8 mouse cellular contexts compared by ENCODE assay signal in genomic region chr10:60080171-60080570, GRCm38 (mm10). TPM values are rescaled to one million over a fixed set of nuclear protein-coding genes. Genes with fewer than 3 reads are reported as not detected.
DNase-seq lines count a peak whose midpoint lies in the region; ATAC-seq and TF ChIP-seq lines count a peak whose summit lies in the region.

No protein-coding gene starts in this region.

- no peak for ATAC-seq in midbrain, embryonic 14.5 days (ENCODE audit: low FRiP score, low TSS enrichment)
- no peak for ATAC-seq in midbrain, postnatal 0 days (ENCODE audit: low FRiP score)
- peak; percentile 53 for ATAC-seq in liver, embryonic 12.5 days

- no peaks in the 10 kb centered on the region for H3K9me3 ChIP-seq in midbrain, embryonic 14.5 days (ENCODE audit: control insufficient read depth, low read length)
- H3K9me3 ChIP-seq in midbrain, postnatal 0 days (ENCODE audit: low read length): no peaks in the 10 kb centered on the region
- no peaks in the 10 kb centered on the region for H3K9me3 ChIP-seq in liver, embryonic 12.5 days (replicated peaks)

- whole genome bisulfite sequencing in midbrain, embryonic 14.5 days: 80% methylated on average over 3 of the region's 3 CpGs
- WGBS in midbrain, postnatal 0 days: 74% methylated on average over 3 of the region's 3 CpGs
- WGBS in heart, adult 2 months: 60% methylated on average over 3 of the region's 3 CpGs
- WGBS in liver, embryonic 12.5 days (ENCODE audit: insufficient replicate concordance): 34% methylated on average over 3 of the region's 3 CpGs

- no peak overlapping the region for H3K4me3 ChIP-seq in midbrain, embryonic 14.5 days (replicated peaks; ENCODE audit: low read depth, low read length)
- no peak overlapping the region for H3K4me3 ChIP-seq in midbrain, postnatal 0 days (ENCODE audit: low read depth, low read length)
- no peak overlapping the region for H3K4me3 ChIP-seq in heart, adult 2 months
- no peak overlapping the region for H3K4me3 ChIP-seq in liver, embryonic 12.5 days

- 0 out of 2 replicates have a peak overlapping the region, but pooled peaks have one; percentile 26 for H3K27ac ChIP-seq in midbrain, embryonic 14.5 days (replicated peaks; ENCODE audit: low read depth, low read length)
- H3K27ac ChIP-seq in midbrain, postnatal 0 days (ENCODE audit: low read depth, low read length): no peak overlapping the region
- H3K27ac ChIP-seq in heart, adult 2 months: peak overlapping the region; percentile 72
- H3K27ac ChIP-seq in liver, embryonic 12.5 days: peak overlapping the region; percentile 95

- no peaks in the 10 kb centered on the region for H3K36me3 ChIP-seq in midbrain, embryonic 14.5 days (ENCODE audit: control insufficient read depth, insufficient read depth, low read length)
- H3K36me3 ChIP-seq in midbrain, postnatal 0 days (ENCODE audit: insufficient read depth, low read length): no peaks in the 10 kb centered on the region
- H3K36me3 ChIP-seq in heart, adult 2 months (ENCODE audit: control insufficient read depth, insufficient read depth, low read length): peaks cover 7% of the 10 kb centered on the region; the same call in 1 of the 2 replicates
- H3K36me3 ChIP-seq in liver, embryonic 12.5 days: no peaks in the 10 kb centered on the region

- H3K4me1 ChIP-seq in midbrain, embryonic 14.5 days (ENCODE audit: control insufficient read depth, insufficient read depth, low read length): peaks cover 12% of the 10 kb centered on the region
- peaks cover 14% of the 10 kb centered on the region; the same call in 1 of the 2 replicates for H3K4me1 ChIP-seq in midbrain, postnatal 0 days (ENCODE audit: insufficient read depth, low read length)
- peaks cover 28% of the 10 kb centered on the region for H3K4me1 ChIP-seq in heart, adult 2 months (ENCODE audit: control insufficient read depth, insufficient read depth, low read length)
- peaks cover 79% of the 10 kb centered on the region for H3K4me1 ChIP-seq in liver, embryonic 12.5 days

- intact Hi-C loops in heart, adult 2 months (cut with DNase I): no loop called here

- TF ChIP-seq EP300 in heart, adult 2 months (IDR thresholded peaks at IDR 0.05; ENCODE audit: insufficient read depth, low read depth, low read length): peak; percentile 56; the same call in 1 of the 2 replicates

- no peak for DNase-seq in midbrain, embryonic 14.5 days
- no peak for DNase-seq in midbrain, postnatal 0 days (ENCODE audit: low spot score)
- peak; percentile 30 to 36 for DNase-seq in heart, adult 2 months
- DNase-seq in spleen, postnatal 10 days (ENCODE audit: low spot score in 2 of 2): peak; percentile 31 to 39
- no peak for DNase-seq in ovary, postnatal 36 days (ENCODE audit: low spot score)
- DNase-seq in right cerebral cortex, postnatal 14 days: no peak
- no peak for DNase-seq in ovary, postnatal 14 days (ENCODE audit: low spot score)

- no peak overlapping the region for H3K4me2 ChIP-seq in midbrain, embryonic 14.5 days (ENCODE audit: low read length)
- no peak overlapping the region for H3K4me2 ChIP-seq in midbrain, postnatal 0 days (ENCODE audit: low read depth, low read length, poor library complexity, severe bottlenecking)
- peak overlapping the region; percentile 34 for H3K4me2 ChIP-seq in liver, embryonic 12.5 days

- no peak for TF ChIP-seq POLR2A in heart, adult 2 months (IDR thresholded peaks at IDR 0.05; ENCODE audit: insufficient read depth, low read depth, low read length)

- H3K9ac ChIP-seq in midbrain, embryonic 14.5 days (replicated peaks; ENCODE audit: low read length): no peak overlapping the region
- H3K9ac ChIP-seq in midbrain, postnatal 0 days (replicated peaks; ENCODE audit: low read length, poor library complexity, severe bottlenecking): no peak overlapping the region; the same call in 1 of the 2 replicates
- no peak overlapping the region for H3K9ac ChIP-seq in heart, adult 2 months (ENCODE audit: low read depth, low read length)
- H3K9ac ChIP-seq in liver, embryonic 12.5 days: peak overlapping the region; percentile 14; the same call in 1 of the 2 replicates

- no peaks in the 10 kb centered on the region for H3K79me2 ChIP-seq in heart, adult 2 months (replicated peaks; ENCODE audit: control insufficient read depth, insufficient read depth, low read length)

- TF ChIP-seq CTCF in midbrain, postnatal 0 days (IDR thresholded peaks at IDR 0.05): no peak
- TF ChIP-seq CTCF in heart, adult 2 months (IDR thresholded peaks at IDR 0.05): no peak

- no peaks in the 10 kb centered on the region for H3K27me3 ChIP-seq in midbrain, embryonic 14.5 days (ENCODE audit: control insufficient read depth, insufficient read depth, low read length)
- H3K27me3 ChIP-seq in midbrain, postnatal 0 days (ENCODE audit: insufficient read depth, low read length): no peaks in the 10 kb centered on the region
- H3K27me3 ChIP-seq in heart, adult 2 months (ENCODE audit: control insufficient read depth, insufficient read depth, low read length): no peaks in the 10 kb centered on the region
- H3K27me3 ChIP-seq in liver, embryonic 12.5 days (replicated peaks): no peaks in the 10 kb centered on the region

RNA-seq across cellular contexts. Expression of gene Spock2, which starts 25.8 kb away (rescaled TPM):
- 67.3 and 67.5 TPM in 2 replicates for polyA plus RNA-seq in midbrain, embryonic 14.5 days (2014; fragmentation: Nextera tagmentation; extraction: Ambion mirVana)
- total RNA-seq in midbrain, postnatal 0 days (2014; rRNA removed): 275 and 308 TPM in 2 replicates
- polyA plus RNA-seq in midbrain, postnatal 0 days (2015; fragmentation: Nextera tagmentation; extraction: Ambion mirVana): 109 and 117 TPM in 2 replicates
- total RNA-seq in heart, adult 2 months (2021): 10 to 100 TPM; 12.2 to 21.7 TPM
- polyA plus RNA-seq in heart, adult 2 months (2012; rRNA removed): 8.4 and 10.6 TPM in 2 replicates
- 0.10 and 0.13 TPM in 2 replicates for polyA plus RNA-seq in liver, embryonic 12.5 days (2016; fragmentation: Nextera tagmentation; extraction: Ambion mirVana)

Comparison
In these comparisons a context has a peak if more than half of its experiments do, and no peak if none do; other contexts are left out.
1. DNase-seq: peak in heart, adult 2 months (2 of 2) and spleen, postnatal 10 days (2 of 2); none in midbrain, embryonic 14.5 days (single experiment), midbrain, postnatal 0 days (single experiment), ovary, postnatal 36 days (single experiment), right cerebral cortex, postnatal 14 days (single experiment) and ovary, postnatal 14 days (single experiment).